Mouse (Mus musculus): ENCODE data around the gene Calhm1. TPM values are rescaled to one million over a fixed set of nuclear protein-coding genes. Genes with fewer than 3 reads are reported as not detected.

The Calhm1 gene
- total and polyA plus RNA-seq, 3 experiments, result 0.06 TPM; not detected in 2

DNA sequence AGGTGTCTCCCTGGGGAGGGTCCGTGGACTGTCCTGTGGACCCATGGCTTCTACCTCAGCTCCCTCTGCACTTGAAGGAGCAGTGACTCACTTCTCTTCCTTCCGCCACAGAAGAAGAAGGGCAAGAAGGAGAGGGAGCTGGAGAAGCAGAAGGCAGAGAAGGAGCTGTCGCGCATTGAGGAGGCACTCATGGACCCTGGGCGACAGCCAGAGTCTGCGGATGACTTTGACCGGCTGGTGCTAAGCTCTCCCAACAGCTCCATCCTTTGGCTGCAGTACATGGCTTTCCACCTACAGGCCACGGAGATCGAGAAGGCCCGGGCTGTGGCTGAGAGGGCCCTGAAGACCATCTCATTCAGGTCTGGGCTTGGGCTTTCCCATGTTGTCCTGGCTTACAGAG, 15.9 kb downstream of the Calhm1 start:
- TF ChIP-seq GATA1 (IDR thresholded peaks at IDR 0.05; ENCODE audit: low read depth, low read length) (no peak), SIN3A (IDR thresholded peaks at IDR 0.05; ENCODE audit: low read length) (no peak), ZKSCAN1 (IDR thresholded peaks at IDR 0.05; ENCODE audit: low read depth, low read length) (no peak), TBP (IDR thresholded peaks at IDR 0.05; ENCODE audit: low read depth, low read length) (no peak), ELF1 (IDR thresholded peaks at IDR 0.05; ENCODE audit: low read depth, low read length) (no peak), CHD1 (IDR thresholded peaks at IDR 0.05; ENCODE audit: low read depth, low read length) (no peak), CTCF (IDR thresholded peaks at IDR 0.05 in 2 of 3, conservative IDR thresholded peaks at IDR 0.05 in 1 of 3; ENCODE audit: control insufficient read depth in 1 of 3, insufficient read depth in 1 of 3, low read depth in 2 of 3, low read length in 3 of 3, poor library complexity in 1 of 3, severe bottlenecking in 1 of 3) (no peak), HCFC1 (IDR thresholded peaks at IDR 0.05; ENCODE audit: low read depth, low read length) (no peak), USF1 (IDR thresholded peaks at IDR 0.05; ENCODE audit: low read depth, low read length) (no peak), MAZ (IDR thresholded peaks at IDR 0.05; ENCODE audit: low read depth, low read length) (no peak), EP300 (IDR thresholded peaks at IDR 0.05; ENCODE audit: low read depth in 1 of 2, low read length in 2 of 2) (no peak), BHLHE40 (IDR thresholded peaks at IDR 0.05; ENCODE audit: borderline replicate concordance, low read depth, low read length) (no peak), ZC3H11A (IDR thresholded peaks at IDR 0.05; ENCODE audit: low read depth, low read length) (no peak), MEF2A (IDR thresholded peaks at IDR 0.05; ENCODE audit: extremely low read depth, insufficient replicate concordance, low read depth, low read length, poor library complexity, severe bottlenecking) (no peak), POLR2AphosphoS2 (IDR thresholded peaks at IDR 0.05; ENCODE audit: low read length) (no peak)
- no peak overlapping the region for H3K9ac ChIP-seq (ENCODE audit: control insufficient read depth, low read depth, low read length, poor library complexity, severe bottlenecking)
- H3K27ac ChIP-seq (ENCODE audit: control insufficient read depth, low read depth, low read length), result no peak overlapping the region
- H3K27me3 ChIP-seq (ENCODE audit: control insufficient read depth in 1 of 2, insufficient read depth in 2 of 2, low read length in 2 of 2), result no peaks in the 10 kb centered on the region
- H3K79me2 ChIP-seq (ENCODE audit: control insufficient read depth, insufficient read depth, low read length, poor library complexity), result no peaks in the 10 kb centered on the region
- H3K4me1 ChIP-seq (ENCODE audit: control insufficient read depth in 1 of 2, insufficient read depth in 2 of 2, low read length in 2 of 2), result peaks cover 3 to 8% of the 10 kb centered on the region in 2 experiments; a peak in 3 of 4 replicates
- no peak for DNase-seq (ENCODE audit: low read depth, low spot score)
- H3K4me3 ChIP-seq (ENCODE audit: control insufficient read depth in 1 of 2, insufficient read depth in 1 of 2, low read depth in 2 of 2, low read length in 2 of 2), result no peak overlapping the region
- peaks cover 11 to 28% of the 10 kb centered on the region in 2 experiments for H3K36me3 ChIP-seq (ENCODE audit: control insufficient read depth in 1 of 2, insufficient read depth in 2 of 2, low read length in 2 of 2)
- no peaks in the 10 kb centered on the region for H3K9me3 ChIP-seq (replicated peaks; ENCODE audit: insufficient read depth, low read length)

DNA sequence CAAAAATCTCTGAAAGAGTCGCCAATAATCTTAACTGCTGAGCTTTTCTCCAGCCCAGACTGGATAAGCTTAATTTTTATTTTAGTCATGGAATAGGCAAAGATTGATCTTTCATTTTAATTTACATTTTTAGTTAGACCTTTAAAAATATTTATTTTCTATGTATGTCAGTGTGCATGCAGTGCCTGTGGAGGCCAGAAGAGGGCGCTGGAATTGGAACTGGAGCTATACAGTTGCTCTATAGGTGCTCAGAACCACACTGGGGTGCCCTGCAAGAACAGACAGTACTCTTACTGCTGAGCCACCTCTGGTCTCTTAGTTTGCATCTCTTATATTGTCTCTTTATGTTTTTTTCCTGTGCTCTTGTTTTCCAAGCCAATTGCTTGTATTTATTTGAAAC, 21.3 kb downstream of the Calhm1 start:
- no peaks in the 10 kb centered on the region for H3K79me2 ChIP-seq (ENCODE audit: control insufficient read depth, insufficient read depth, low read length, poor library complexity)
- no peak overlapping the region for H3K27ac ChIP-seq (ENCODE audit: control insufficient read depth, low read depth, low read length)
- no peaks in the 10 kb centered on the region for H3K9me3 ChIP-seq (replicated peaks; ENCODE audit: insufficient read depth, low read length)
- TF ChIP-seq NELFE (IDR thresholded peaks at IDR 0.05; ENCODE audit: low read depth, low read length) (no peak), MAZ (IDR thresholded peaks at IDR 0.05; ENCODE audit: low read depth, low read length) (no peak), CTCF (IDR thresholded peaks at IDR 0.05 in 2 of 3, conservative IDR thresholded peaks at IDR 0.05 in 1 of 3; ENCODE audit: control insufficient read depth in 1 of 3, insufficient read depth in 1 of 3, low read depth in 2 of 3, low read length in 3 of 3, poor library complexity in 1 of 3, severe bottlenecking in 1 of 3) (peak; percentile 85 to 91 (median 87)), ZC3H11A (IDR thresholded peaks at IDR 0.05; ENCODE audit: low read depth, low read length) (peak; percentile 57), SMC3 (IDR thresholded peaks at IDR 0.05; ENCODE audit: low read depth, low read length) (peak; percentile 84), RAD21 (IDR thresholded peaks at IDR 0.05; ENCODE audit: low read depth, low read length) (peak; percentile 45), SIN3A (IDR thresholded peaks at IDR 0.05; ENCODE audit: low read length) (no peak)
- H3K4me3 ChIP-seq (ENCODE audit: control insufficient read depth in 1 of 2, insufficient read depth in 1 of 2, low read depth in 2 of 2, low read length in 2 of 2), result no peak overlapping the region
- no peak overlapping the region for H3K9ac ChIP-seq (ENCODE audit: control insufficient read depth, low read depth, low read length, poor library complexity, severe bottlenecking)
- peak; percentile 83 for DNase-seq (ENCODE audit: low read depth, low spot score)
- no peaks in the 10 kb centered on the region; a peak in 1 of 4 replicates for H3K4me1 ChIP-seq (ENCODE audit: control insufficient read depth in 1 of 2, insufficient read depth in 2 of 2, low read length in 2 of 2)
- no peaks in the 10 kb centered on the region for H3K27me3 ChIP-seq (ENCODE audit: control insufficient read depth in 1 of 2, insufficient read depth in 2 of 2, low read length in 2 of 2)
- H3K36me3 ChIP-seq (ENCODE audit: control insufficient read depth in 1 of 2, insufficient read depth in 2 of 2, low read length in 2 of 2), result peaks cover 0 to 30% of the 10 kb centered on the region in 2 experiments; a peak in 2 of 4 replicates

Measured in MEL (cell line).